Mouse (Mus musculus) C2C12 (cell line): ENCODE results near the gene Gng13. TPM values are rescaled to one million over a fixed set of nuclear protein-coding genes. Genes with fewer than 3 reads are reported as not detected.
A peak's percentile ranks its signal among the peaks of the same experiment; 100 is the strongest.

Source experiments
- H3K27me3 ChIP-seq: one replicate; pipeline ENCODE4 v1.6.1; 2011; ENCODE audit not compliant: control insufficient read depth, insufficient read depth, insufficient read length
- H3K36me3 ChIP-seq: one replicate; pipeline ENCODE4 v1.6.1; 2011; ENCODE audit not compliant: control insufficient read depth, insufficient read depth
- H3K4me3 ChIP-seq: one replicate; pipeline ENCODE4 v1.5.1; 2011; ENCODE audit warnings: mild to moderate bottlenecking, control low read depth; ENCODE audit not compliant: poor library complexity, insufficient read depth, severe bottlenecking
- H3K79me2 ChIP-seq: one replicate; pipeline ENCODE4 v1.6.1; 2011; ENCODE audit not compliant: control insufficient read depth, insufficient read depth
- H3K79me3 ChIP-seq: one replicate; pipeline ENCODE4 v1.6.1; 2011; ENCODE audit warnings: low read depth, control low read depth
- H3ac ChIP-seq: one replicate; pipeline ENCODE3; 2011; ENCODE audit warnings: low read depth; ENCODE audit not compliant: control insufficient read depth, insufficient read length
- CEBPB ChIP-seq: IDR thresholded peaks from one replicate; pipeline ENCODE4 v1.6.1; 2011; ENCODE audit warnings: low read depth, mild to moderate bottlenecking, control low read depth, moderate library complexity
- CTCF ChIP-seq: IDR thresholded peaks from one replicate; pipeline ENCODE4 v1.5.1; 2011; ENCODE audit not compliant: control insufficient read depth, insufficient read depth, insufficient read length
- FOSL1 ChIP-seq: IDR thresholded peaks from one replicate; pipeline ENCODE4 v1.8.0; 2011; ENCODE audit warnings: mild to moderate bottlenecking, low read length; ENCODE audit not compliant: poor library complexity, insufficient read depth, severe bottlenecking
- MAX ChIP-seq: IDR thresholded peaks from one replicate; pipeline ENCODE4 v1.6.1; 2011; ENCODE audit warnings: mild to moderate bottlenecking, control low read depth
- MYOD1 ChIP-seq: IDR thresholded peaks from one replicate; pipeline ENCODE4 v1.6.1; 2011; ENCODE audit warnings: low read depth; ENCODE audit not compliant: control insufficient read depth, insufficient read length
- MYOG ChIP-seq: IDR thresholded peaks from one replicate; pipeline ENCODE4 v1.6.1; 2011; ENCODE audit not compliant: control insufficient read depth, insufficient read length; ENCODE audit errors: extremely low read depth
- USF1 ChIP-seq: IDR thresholded peaks from one replicate; pipeline ENCODE4 v1.6.1; 2011; ENCODE audit warnings: low read depth, mild to moderate bottlenecking, control low read depth, moderate library complexity
- polyA plus RNA-seq: library from polyadenylated mRNA; unstranded; fragments of >200 nt; fragmentation: generic; extraction: Trizol; gene quantifications from one replicate; pipeline ENCODE4 v1.2.1, GENCODE M21; 2012; ENCODE audit warnings: missing spikeins

The Gng13 gene
- polyA plus RNA-seq, 1 experiment, result not detected

GRCm38 (mm10) chr17:25723470-25723869 lies 6.5 kb downstream of the Gng13 start:
- Histone ChIP-seq H3K4me3 (no peak overlapping the region), H3K36me3 (peaks cover 3% of the 10 kb centered on the region), H3K27me3 (no peaks in the 10 kb centered on the region), H3K79me2 (peaks cover 23% of the 10 kb centered on the region), H3ac (no peak overlapping the region), H3K79me3 (peaks cover 6% of the 10 kb centered on the region)
- no peak for TF ChIP-seq FOSL1
- no peak for TF ChIP-seq USF1
- no peak for TF ChIP-seq MYOD1
- TF ChIP-seq CTCF, result no peak
- TF ChIP-seq MYOG, result no peak
- no peak for TF ChIP-seq CEBPB
- TF ChIP-seq MAX, result no peak

GRCm38 (mm10) chr17:25723919-25724318 lies 6.9 kb downstream of the Gng13 start:
- TF ChIP-seq FOSL1 (no peak), MAX (no peak), MYOG (no peak), CTCF (no peak), MYOD1 (no peak), USF1 (no peak), CEBPB (no peak)
- Histone ChIP-seq H3K36me3 (peaks cover 3% of the 10 kb centered on the region), H3K79me2 (peaks cover 28% of the 10 kb centered on the region), H3K27me3 (no peaks in the 10 kb centered on the region), H3ac (no peak overlapping the region), H3K79me3 (peaks cover 6% of the 10 kb centered on the region), H3K4me3 (no peak overlapping the region)

- no peaks in the 10 kb centered on the region for H3K27me3 ChIP-seq
- TF ChIP-seq MYOG, result no peak
- no peak for TF ChIP-seq CEBPB
- no peak for TF ChIP-seq USF1
- peaks cover 3% of the 10 kb centered on the region for H3K36me3 ChIP-seq
- H3ac ChIP-seq, result no peak overlapping the region
- peaks cover 31% of the 10 kb centered on the region for H3K79me2 ChIP-seq
- H3K79me3 ChIP-seq, result peaks cover 6% of the 10 kb centered on the region
- H3K4me3 ChIP-seq, result no peak overlapping the region
Measured at GRCm38 (mm10) chr17:25725264-25725663, 8.3 kb downstream of the Gng13 start.

GRCm38 (mm10) chr17:25727265-25728008 lies 10.5 kb downstream of the Gng13 start, which contains the start of the genes Chtf18 and Rpusd1:
Gene Chtf18 (minus strand): TSS chr17:25727419.
Gene Rpusd1 (plus strand): TSS chr17:25727670.
- TF ChIP-seq FOSL1, result no peak
- TF ChIP-seq MAX, result peak; percentile 29
- no peak for TF ChIP-seq CEBPB
- peak within 1 kb of the TSS; percentile 74 for H3K4me3 ChIP-seq
- peaks cover 31% of the 10 kb centered on the region for H3K79me2 ChIP-seq
- H3K79me3 ChIP-seq, result peaks cover 6% of the 10 kb centered on the region
- H3ac ChIP-seq, result peak within 1 kb of the TSS; percentile 98
- peaks cover 3% of the 10 kb centered on the region for H3K36me3 ChIP-seq
- H3K27me3 ChIP-seq, result no peaks in the 10 kb centered on the region

GRCm38 (mm10) chr17:25728009-25728270 lies 11.0 kb downstream of the Gng13 start:
- H3K4me3 ChIP-seq, result peak overlapping the region; percentile 60
- peaks cover 31% of the 10 kb centered on the region for H3K79me2 ChIP-seq
- H3K79me3 ChIP-seq, result peaks cover 6% of the 10 kb centered on the region
- peaks cover 3% of the 10 kb centered on the region for H3K36me3 ChIP-seq
- H3ac ChIP-seq, result peak overlapping the region; percentile 65
- no peaks in the 10 kb centered on the region for H3K27me3 ChIP-seq
- no peak for TF ChIP-seq MYOG
- no peak for TF ChIP-seq USF1
- no peak for TF ChIP-seq CTCF
- TF ChIP-seq MAX, result no peak

GRCm38 (mm10) chr17:25732082-25732481 lies 15.1 kb downstream of the Gng13 start:
- Histone ChIP-seq H3K79me3 (peaks cover 3% of the 10 kb centered on the region), H3K36me3 (no peaks in the 10 kb centered on the region), H3K4me3 (no peak overlapping the region), H3K27me3 (peaks cover 3% of the 10 kb centered on the region), H3ac (no peak overlapping the region), H3K79me2 (peaks cover 18% of the 10 kb centered on the region)
- TF ChIP-seq CTCF (peak; percentile 81), FOSL1 (no peak)
